Mouse (Mus musculus) retina, postnatal 1 day (tissue): Measurements from ENCODE around the gene Olfr643.
"Not testable (repeated sequence)": the region's sequence is repeated elsewhere in the genome, so short reads cannot be mapped to it uniquely, and the experiment has no call there.

ENCODE experiments used
- DNase-seq: peaks from one replicate; pipeline ENCODE4 v3.0.0-alpha.2; 2012

The Olfr643 gene

DNA sequence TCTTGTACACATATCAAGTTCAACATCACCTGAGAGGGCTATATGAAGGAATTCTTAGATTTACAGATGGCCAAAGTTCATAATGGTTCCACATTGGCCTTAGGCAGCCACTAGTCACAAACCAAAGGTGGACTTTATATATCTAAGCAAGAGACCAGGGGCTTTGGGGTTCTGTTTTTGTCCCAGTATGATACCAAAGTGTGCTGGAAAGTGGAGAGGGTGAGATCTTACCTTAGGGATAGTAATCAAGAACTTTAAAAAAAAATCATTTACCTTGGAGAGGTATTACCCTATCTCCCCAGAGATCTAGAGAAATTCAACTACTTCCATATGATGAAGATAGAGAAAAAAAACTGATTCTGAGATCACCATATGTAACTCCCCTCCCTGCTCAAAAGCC lies 120.0 kb downstream of the Olfr643 start, which contains the start of gene Olfr639:
Gene Olfr639 (minus strand): TSS at position 101 of the 400 bp plus-strand sequence.
- DNase-seq = no peak

DNA sequence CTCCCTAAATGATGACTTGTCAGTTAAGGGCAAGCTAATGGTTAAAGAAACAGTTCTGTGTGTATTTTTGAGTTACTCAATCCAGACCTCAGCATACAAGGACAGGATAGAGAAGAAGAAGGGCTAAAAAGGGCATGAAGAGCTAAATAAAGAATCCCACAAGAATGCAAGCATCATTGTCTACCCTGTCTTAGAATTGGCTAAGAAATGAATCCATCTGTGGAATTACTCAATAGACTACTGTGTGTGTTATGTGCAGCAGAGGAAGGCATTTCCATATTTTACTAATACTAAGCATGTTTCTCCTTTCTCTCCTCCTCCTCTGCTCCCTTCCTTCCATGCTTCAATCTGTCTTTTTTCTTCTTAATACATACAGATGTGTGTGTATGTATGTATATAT lies 138.1 kb downstream of the Olfr643 start:
- DNase-seq = no peak

DNA sequence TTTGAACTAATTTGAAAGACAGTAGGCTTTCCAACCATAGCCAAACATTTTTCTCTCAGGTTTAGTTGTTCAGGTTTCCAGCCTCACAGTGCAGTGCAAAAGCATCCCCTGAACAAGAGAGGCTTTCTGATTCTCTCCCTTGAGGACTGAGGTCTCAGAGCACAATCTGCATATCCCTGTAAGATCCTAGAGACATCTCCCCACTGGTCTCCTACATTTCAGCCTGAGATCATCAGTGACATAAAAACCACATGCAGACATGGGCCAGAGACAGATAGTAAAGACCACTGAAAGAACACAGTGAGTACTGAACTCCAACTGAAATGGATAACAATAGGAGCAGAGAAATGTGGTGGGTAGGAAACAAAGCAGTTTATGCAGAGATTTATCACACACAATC lies 138.8 kb downstream of the Olfr643 start, which contains the start of gene Olfr638:
Gene Olfr638 (plus strand): TSS at position 301 of the 400 bp plus-strand sequence.
- no peak for DNase-seq

DNA sequence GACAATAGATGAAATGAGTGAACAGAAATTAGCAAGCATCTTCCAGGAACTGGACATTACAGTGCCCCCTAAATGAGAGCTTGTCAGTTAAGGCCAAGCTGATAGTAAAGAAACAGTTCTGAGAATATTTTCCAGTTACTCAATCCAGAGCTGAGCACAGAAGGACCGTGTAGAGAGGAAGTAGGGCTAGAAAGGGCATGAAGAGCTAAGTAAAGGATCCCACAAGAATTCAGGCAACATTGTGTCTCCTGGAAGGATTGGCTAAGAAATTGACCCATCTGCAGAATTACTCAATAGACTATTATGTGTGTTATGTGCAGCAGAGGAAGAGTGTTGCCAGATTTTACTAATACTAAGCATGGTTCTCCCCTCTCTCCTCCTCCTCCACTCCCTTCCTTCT lies 165.4 kb downstream of the Olfr643 start:
- DNase-seq = no peak

DNA sequence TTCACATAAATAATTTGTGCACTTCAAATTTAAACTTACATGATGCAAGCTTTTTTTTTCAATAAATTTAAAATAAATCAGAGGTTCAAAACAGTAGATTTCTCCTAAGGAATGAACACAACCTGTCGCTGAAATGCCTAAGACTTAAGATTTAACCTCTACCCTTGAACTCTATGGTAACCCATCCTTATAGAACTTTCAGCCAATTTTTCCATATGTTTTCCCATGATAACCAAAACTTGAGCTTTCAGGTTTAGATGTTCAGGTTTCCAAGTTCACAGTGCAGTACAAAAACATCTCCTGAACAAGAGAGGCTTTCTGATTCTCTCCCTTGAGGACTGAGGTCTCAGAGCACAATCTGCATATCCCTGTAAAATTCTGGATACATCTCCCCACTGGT lies 166.4 kb downstream of the Olfr643 start, which contains the start of gene Olfr635:
Gene Olfr635 (plus strand): TSS at position 301 of the 400 bp plus-strand sequence.
- no peak for DNase-seq

DNA sequence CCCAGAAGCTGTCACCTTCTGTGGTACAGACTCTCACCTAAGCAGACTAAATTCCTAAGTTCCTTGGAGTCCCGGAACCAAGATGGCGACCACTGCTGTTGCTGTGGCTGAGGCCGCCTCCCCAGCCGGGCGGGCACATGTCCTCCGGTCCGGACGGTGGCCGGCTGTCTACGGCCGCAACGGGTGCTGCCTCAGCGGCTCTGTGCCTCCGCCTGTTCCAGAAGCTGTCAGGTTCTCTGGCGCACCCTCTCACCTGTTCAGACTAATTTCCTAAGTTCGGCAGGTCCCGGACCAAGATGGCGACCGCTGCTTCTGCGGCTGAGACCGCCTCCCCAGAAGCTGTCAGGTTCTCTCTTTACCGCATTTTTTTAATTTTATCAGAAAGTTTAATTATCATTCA lies 170.3 kb downstream of the Olfr643 start:
- DNase-seq = not testable (repeated sequence)
